Mouse (Mus musculus): Measurements from ENCODE around the gene Gzma.

The Gzma gene

GRCm38 (mm10) chr13:113100879-113101278, at the start of gene Gzma:
TSS of gene Gzma (minus strand) at chr13:113100981.
- Histone ChIP-seq H3K36me3 (ENCODE audit: control insufficient read depth, insufficient read depth, low read length, poor library complexity, severe bottlenecking) (no peaks in the 10 kb centered on the region), H3K27me3 (ENCODE audit: control insufficient read depth, insufficient read depth, low read length, poor library complexity, severe bottlenecking) (no peaks in the 10 kb centered on the region)
- no peak for DNase-seq (ENCODE audit: low read depth, low spot score)

GRCm38 (mm10) chr13:113139597-113139996, 38.8 kb upstream of the Gzma start:
- Histone ChIP-seq H3K36me3 (ENCODE audit: control insufficient read depth, insufficient read depth, low read length, poor library complexity, severe bottlenecking) (no peaks in the 10 kb centered on the region), H3K27me3 (ENCODE audit: control insufficient read depth, insufficient read depth, low read length, poor library complexity, severe bottlenecking) (no peaks in the 10 kb centered on the region)
- no peak for DNase-seq (ENCODE audit: low read depth, low spot score)

GRCm38 (mm10) chr13:113129974-113130373, 29.2 kb upstream of the Gzma start:
- no peak for DNase-seq (ENCODE audit: low read depth, low spot score)
- Histone ChIP-seq H3K36me3 (ENCODE audit: control insufficient read depth, insufficient read depth, low read length, poor library complexity, severe bottlenecking) (no peaks in the 10 kb centered on the region), H3K27me3 (ENCODE audit: control insufficient read depth, insufficient read depth, low read length, poor library complexity, severe bottlenecking) (no peaks in the 10 kb centered on the region)

- no peak for DNase-seq (ENCODE audit: low read depth, low spot score)
- Histone ChIP-seq H3K27me3 (ENCODE audit: control insufficient read depth, insufficient read depth, low read length, poor library complexity, severe bottlenecking) (no peaks in the 10 kb centered on the region), H3K36me3 (ENCODE audit: control insufficient read depth, insufficient read depth, low read length, poor library complexity, severe bottlenecking) (no peaks in the 10 kb centered on the region)
Measured at GRCm38 (mm10) chr13:113121326-113121725, 20.5 kb upstream of the Gzma start.

GRCm38 (mm10) chr13:113120324-113121237, 19.8 kb upstream of the Gzma start:
- Histone ChIP-seq H3K36me3 (ENCODE audit: control insufficient read depth, insufficient read depth, low read length, poor library complexity, severe bottlenecking) (no peaks in the 10 kb centered on the region), H3K27me3 (ENCODE audit: control insufficient read depth, insufficient read depth, low read length, poor library complexity, severe bottlenecking) (no peaks in the 10 kb centered on the region)
- DNase-seq (ENCODE audit: low read depth, low spot score), result no peak

- no peak for DNase-seq (ENCODE audit: low read depth, low spot score)
- H3K36me3 ChIP-seq (ENCODE audit: control insufficient read depth, insufficient read depth, low read length, poor library complexity, severe bottlenecking), result no peaks in the 10 kb centered on the region
- no peaks in the 10 kb centered on the region for H3K27me3 ChIP-seq (ENCODE audit: control insufficient read depth, insufficient read depth, low read length, poor library complexity, severe bottlenecking)
Measured at GRCm38 (mm10) chr13:113118977-113119376, 18.2 kb upstream of the Gzma start.

GRCm38 (mm10) chr13:113104759-113105158, 4.0 kb upstream of the Gzma start:
- H3K27me3 ChIP-seq (ENCODE audit: control insufficient read depth, insufficient read depth, low read length, poor library complexity, severe bottlenecking), result no peaks in the 10 kb centered on the region
- no peak for DNase-seq (ENCODE audit: low read depth, low spot score)

GRCm38 (mm10) chr13:113101804-113102203, 1.0 kb upstream of the Gzma start:
- Histone ChIP-seq H3K36me3 (ENCODE audit: control insufficient read depth, insufficient read depth, low read length, poor library complexity, severe bottlenecking) (no peaks in the 10 kb centered on the region), H3K27me3 (ENCODE audit: control insufficient read depth, insufficient read depth, low read length, poor library complexity, severe bottlenecking) (no peaks in the 10 kb centered on the region)
- no peak for DNase-seq (ENCODE audit: low read depth, low spot score)

More at GRCm38 (mm10) chr13:113104759-113105158, 4.0 kb upstream of the Gzma start:
- H3K36me3 ChIP-seq (ENCODE audit: control insufficient read depth, insufficient read depth, low read length, poor library complexity, severe bottlenecking), result no peaks in the 10 kb centered on the region

- H3K27me3 ChIP-seq (ENCODE audit: control insufficient read depth, insufficient read depth, low read length, poor library complexity, severe bottlenecking), result no peaks in the 10 kb centered on the region
- H3K36me3 ChIP-seq (ENCODE audit: control insufficient read depth, insufficient read depth, low read length, poor library complexity, severe bottlenecking), result no peaks in the 10 kb centered on the region
- DNase-seq (ENCODE audit: low read depth, low spot score), result no peak
Measured at GRCm38 (mm10) chr13:113098406-113098805, 2.4 kb downstream of the Gzma start.

GRCm38 (mm10) chr13:113097011-113097410, 3.8 kb downstream of the Gzma start:
- no peaks in the 10 kb centered on the region for H3K36me3 ChIP-seq (ENCODE audit: control insufficient read depth, insufficient read depth, low read length, poor library complexity, severe bottlenecking)
- no peak for DNase-seq (ENCODE audit: low read depth, low spot score)
- H3K27me3 ChIP-seq (ENCODE audit: control insufficient read depth, insufficient read depth, low read length, poor library complexity, severe bottlenecking), result no peaks in the 10 kb centered on the region

GRCm38 (mm10) chr13:113094618-113095017, 6.2 kb downstream of the Gzma start:
- no peak for DNase-seq (ENCODE audit: low read depth, low spot score)
- Histone ChIP-seq H3K27me3 (ENCODE audit: control insufficient read depth, insufficient read depth, low read length, poor library complexity, severe bottlenecking) (no peaks in the 10 kb centered on the region), H3K36me3 (ENCODE audit: control insufficient read depth, insufficient read depth, low read length, poor library complexity, severe bottlenecking) (no peaks in the 10 kb centered on the region)

- DNase-seq (ENCODE audit: low read depth, low spot score), result no peak
Measured at GRCm38 (mm10) chr13:113090489-113090888, 10.3 kb downstream of the Gzma start.

GRCm38 (mm10) chr13:113087226-113088017, 13.4 kb downstream of the Gzma start:
- no peaks in the 10 kb centered on the region for H3K27me3 ChIP-seq (ENCODE audit: control insufficient read depth, insufficient read depth, low read length, poor library complexity, severe bottlenecking)
- DNase-seq (ENCODE audit: low read depth, low spot score), result no peak
- no peaks in the 10 kb centered on the region for H3K36me3 ChIP-seq (ENCODE audit: control insufficient read depth, insufficient read depth, low read length, poor library complexity, severe bottlenecking)

More at GRCm38 (mm10) chr13:113090489-113090888, 10.3 kb downstream of the Gzma start:
- Histone ChIP-seq H3K36me3 (ENCODE audit: control insufficient read depth, insufficient read depth, low read length, poor library complexity, severe bottlenecking) (no peaks in the 10 kb centered on the region), H3K27me3 (ENCODE audit: control insufficient read depth, insufficient read depth, low read length, poor library complexity, severe bottlenecking) (no peaks in the 10 kb centered on the region)

GRCm38 (mm10) chr13:113084732-113085131, 16.0 kb downstream of the Gzma start:
- no peaks in the 10 kb centered on the region for H3K36me3 ChIP-seq (ENCODE audit: control insufficient read depth, insufficient read depth, low read length, poor library complexity, severe bottlenecking)
- no peaks in the 10 kb centered on the region for H3K27me3 ChIP-seq (ENCODE audit: control insufficient read depth, insufficient read depth, low read length, poor library complexity, severe bottlenecking)
- no peak for DNase-seq (ENCODE audit: low read depth, low spot score)

- no peak for DNase-seq (ENCODE audit: low read depth, low spot score)
- Histone ChIP-seq H3K27me3 (ENCODE audit: control insufficient read depth, insufficient read depth, low read length, poor library complexity, severe bottlenecking) (no peaks in the 10 kb centered on the region; the same call in 1 of the 2 replicates), H3K36me3 (ENCODE audit: control insufficient read depth, insufficient read depth, low read length, poor library complexity, severe bottlenecking) (no peaks in the 10 kb centered on the region)
Measured at GRCm38 (mm10) chr13:113082101-113082500, 18.7 kb downstream of the Gzma start.

Measured in splenic B cell, adult 2 months (primary cell).